ENCODE assay signal across 16 mouse cellular contexts in genomic region chr15:100074754-100075153, GRCm38 (mm10). TPM values are rescaled to one million over a fixed set of nuclear protein-coding genes. Genes with fewer than 3 reads are reported as not detected.
DNase-seq lines count a peak whose midpoint lies in the region; ATAC-seq and TF ChIP-seq lines count a peak whose summit lies in the region.
"Had no signal": no experiment of that assay in that cellular context is flagged by ENCODE, and none has a peak within 500 bp of the region (broad histone marks: within the 10 kb centered on the region; RNA-seq: fewer than 3 reads in every experiment).

No protein-coding gene starts in this region.

- H3K27ac ChIP-seq in kidney, embryonic 15.5 days = peak overlapping the region; percentile 62
- no peak overlapping the region for H3K27ac ChIP-seq in neural tube, embryonic 15.5 days (replicated peaks)
- H3K27ac ChIP-seq: heart, embryonic 15.5 days had no signal

- no peak overlapping the region for H3K9ac ChIP-seq in kidney, embryonic 15.5 days
- H3K9ac ChIP-seq in neural tube, embryonic 15.5 days (replicated peaks) = no peak overlapping the region
- H3K9ac ChIP-seq: heart, embryonic 15.5 days had no signal

- no peak overlapping the region for H3K4me3 ChIP-seq in kidney, embryonic 15.5 days (replicated peaks)
- no peak overlapping the region for H3K4me3 ChIP-seq in neural tube, embryonic 15.5 days (replicated peaks)
- no peak overlapping the region for H3K4me3 ChIP-seq in myocyte
- H3K4me3 ChIP-seq: erythroblast, embryonic 14.5 days; heart, embryonic 15.5 days had no signal

- no peak for TF ChIP-seq POLR2A in myocyte (IDR thresholded peaks at IDR 0.05; ENCODE audit: insufficient read length, low read depth)

- peaks cover 55% of the 10 kb centered on the region for H3K4me1 ChIP-seq in kidney, embryonic 15.5 days
- H3K4me1 ChIP-seq in neural tube, embryonic 15.5 days = peaks cover 42% of the 10 kb centered on the region

- H3K79me2 ChIP-seq in myocyte (ENCODE audit: control insufficient read depth, insufficient read depth) = peaks cover 15% of the 10 kb centered on the region

- H3ac ChIP-seq in myocyte (ENCODE audit: control insufficient read depth, insufficient read length) = no peak overlapping the region

- peak; percentile 78 for ATAC-seq in kidney, embryonic 15.5 days (replicated peaks; ENCODE audit: low FRiP score)
- no peak for ATAC-seq in neural tube, embryonic 15.5 days (ENCODE audit: low FRiP score)
- ATAC-seq: forebrain, embryonic 16.5 days; intestine, postnatal 0 days had no signal

- H3K4me2 ChIP-seq in kidney, embryonic 15.5 days = 0 out of 2 replicates have a peak overlapping the region, but pooled peaks have one; percentile 23
- H3K4me2 ChIP-seq in neural tube, embryonic 15.5 days = no peak overlapping the region
- no peak overlapping the region for H3K4me2 ChIP-seq in myocyte (ENCODE audit: low read depth)
- H3K4me2 ChIP-seq: heart, embryonic 15.5 days; midbrain, embryonic 11.5 days had no signal

- no peak for DNase-seq in kidney, adult 11 months
- peak; percentile 41 for DNase-seq in neural tube, embryonic 10.5 days (ENCODE audit: extremely low spot score, low spot score)
- no peak for DNase-seq in layer of hippocampus, postnatal 10 days (ENCODE audit: low spot score in 2 of 2)
- no peak for DNase-seq in spleen, postnatal 14 days (ENCODE audit: low spot score in 2 of 2)
- DNase-seq: adrenal gland, postnatal 25 days; cerebellum, adult 18-20 months; lung, postnatal 36 days; thymus, postnatal 36 days had no signal

- H3K36me3 ChIP-seq in kidney, embryonic 15.5 days = no peaks in the 10 kb centered on the region
- H3K36me3 ChIP-seq in neural tube, embryonic 15.5 days = no peaks in the 10 kb centered on the region
- no peaks in the 10 kb centered on the region for H3K36me3 ChIP-seq in myocyte (ENCODE audit: control insufficient read depth, insufficient read depth)
- H3K36me3 ChIP-seq: heart, embryonic 15.5 days had no signal

- H3K9me3 ChIP-seq in kidney, embryonic 15.5 days (replicated peaks) = no peaks in the 10 kb centered on the region
- no peaks in the 10 kb centered on the region for H3K9me3 ChIP-seq in neural tube, embryonic 15.5 days (replicated peaks)
- H3K9me3 ChIP-seq: heart, embryonic 15.5 days had no signal

- WGBS in kidney, embryonic 15.5 days = 13% methylated on average over 8 of the region's 8 CpGs
- WGBS in neural tube, embryonic 15.5 days = 39% methylated on average over 7 of the region's 8 CpGs

- H3K27me3 ChIP-seq in kidney, embryonic 15.5 days = no peaks in the 10 kb centered on the region
- no peaks in the 10 kb centered on the region for H3K27me3 ChIP-seq in neural tube, embryonic 15.5 days (replicated peaks)
- no peaks in the 10 kb centered on the region for H3K27me3 ChIP-seq in myocyte (ENCODE audit: control insufficient read depth, insufficient read depth, insufficient read length)
- H3K27me3 ChIP-seq: heart, embryonic 15.5 days had no signal

TF ChIP-seq in myocyte, 11 proteins besides CTCF, POLR2A, EP300 and RAD21:
- TF ChIP-seq E2F4 (IDR thresholded peaks at IDR 0.05; ENCODE audit: insufficient read depth) (no peak), TCF3 (IDR thresholded peaks at IDR 0.05; ENCODE audit: insufficient read length, low read depth) (peak; percentile 5), MYOG (IDR thresholded peaks at IDR 0.05; ENCODE audit: control insufficient read depth in 1 of 3, insufficient read depth in 1 of 3, insufficient read length in 2 of 3, low read depth in 2 of 3) (peak in 2 of 3 experiments; percentile 25 to 63), MYOD1 (IDR thresholded peaks at IDR 0.05; ENCODE audit: control insufficient read depth in 1 of 3, insufficient read length in 2 of 3, low read depth in 2 of 3) (peak in 2 of 3 experiments; percentile 73 to 75), REST (IDR thresholded peaks at IDR 0.05; ENCODE audit: insufficient read depth, insufficient read length) (no peak)

RNA-seq across cellular contexts. Expression of gene Dip2b, which starts 36.3 kb away (rescaled TPM):
- 10.4 and 11.6 TPM in 2 replicates for polyA plus RNA-seq in kidney, embryonic 15.5 days (2015; fragmentation: Nextera tagmentation; extraction: Ambion mirVana)
- polyA plus RNA-seq in neural tube, embryonic 15.5 days (2015; fragmentation: Nextera tagmentation; extraction: Ambion mirVana) = 13.8 and 14.0 TPM in 2 replicates
- polyA plus RNA-seq in myocyte (2012; fragmentation: generic; extraction: Trizol) = 7.3 TPM
- 10 to 100 TPM; 48.7 to 51.0 TPM for total RNA-seq in layer of hippocampus, postnatal 10 days (2021)
